Mouse (Mus musculus) kidney, adult 2 months (tissue): ENCODE data around the gene Etl4.

Experiments
- CTCF ChIP-seq: fragments of 200-500 bp; conservative IDR thresholded peaks from 2 replicates; pipeline ENCODE4 v1.5.1; 2011; ENCODE audit warnings: low read depth, mild to moderate bottlenecking, control low read depth, low read length, moderate library complexity, mixed read lengths; ENCODE audit not compliant: insufficient read depth, insufficient read length
- POLR2A ChIP-seq: fragments of 200-500 bp; IDR thresholded peaks from one replicate; pipeline ENCODE4 v1.6.1; 2011; ENCODE audit warnings: low read depth, low read length, control low read depth

DNA sequence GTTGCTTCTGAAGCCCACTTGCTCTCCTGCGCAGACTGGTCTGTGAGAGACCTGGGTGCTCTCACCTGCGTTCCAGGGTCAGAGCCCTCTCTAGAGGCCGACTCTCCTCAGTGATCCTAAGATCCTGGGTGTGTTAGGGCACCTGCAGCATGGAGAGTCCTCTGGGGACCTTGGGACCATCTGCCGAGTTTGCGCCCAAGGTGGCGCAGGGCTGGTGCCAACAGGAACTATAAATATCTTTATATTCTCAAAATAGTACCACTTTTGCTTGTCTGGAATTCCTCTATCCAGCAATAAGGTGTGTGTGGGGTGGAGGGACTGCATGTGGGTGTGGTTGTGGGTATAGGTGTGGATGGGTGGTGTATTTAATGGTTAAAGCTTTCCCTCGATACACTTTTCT, 293.4 kb downstream of the Etl4 start:
- TF ChIP-seq CTCF (no peak), POLR2A (no peak)
